Mouse (Mus musculus) gastrocnemius, postnatal 14 days (tissue): ENCODE measurements around the gene Syt8. TPM values are rescaled to one million over a fixed set of nuclear protein-coding genes. Genes with fewer than 3 reads are reported as not detected.

Experiments
- DNase-seq: peaks from one replicate; pipeline ENCODE4 v3.0.0; 2021; ENCODE audit warnings: mixed read lengths
- intact Hi-C: fragments of 180-260 bp; cut with DNase I; formaldehyde crosslinking; loops from one replicate; pipeline ENCODE4 v1.15.1; 2025; ENCODE audit warnings: low total_unique reads
- total RNA-seq, 2 experiments: library from RNA; stranded (reverse); gene quantifications; 2 replicates each; pipeline ENCODE4 v1.2.3; 2021

The Syt8 gene
- total RNA-seq, 2 experiments from 2014 or later = not detected

GRCm38 (mm10) chr7:142442081-142442907 lies 7.6 kb downstream of the Syt8 start:
- DNase-seq = peak; percentile 58
- intact Hi-C loops = loop anchor here (5.0 kb wide), 1 partner anchor 55 kb away; the partner anchor contains the start of gene Tnnt3

- intact Hi-C loops = loop anchor here (5.0 kb wide), 1 partner anchor 54 kb away; the partner anchor contains the start of gene Tnnt3
- DNase-seq = no peak
These were observed 8.3 kb downstream of the Syt8 start for GRCm38 (mm10) chr7:142442908-142443420.

GRCm38 (mm10) chr7:142443474-142443873 lies 8.8 kb downstream of the Syt8 start:
- DNase-seq = peak; percentile 45
- intact Hi-C loops = loop anchor here (5.0 kb wide), 1 partner anchor 54 kb away; the partner anchor contains the start of gene Tnnt3

- DNase-seq = no peak
- intact Hi-C loops = loop anchor here (5.0 kb wide), 1 partner anchor 53 kb away; the partner anchor contains the start of gene Tnnt3
These were observed 9.5 kb downstream of the Syt8 start for GRCm38 (mm10) chr7:142444171-142444570.

- no peak for DNase-seq
- intact Hi-C loops = no loop called here
These were observed 10.7 kb downstream of the Syt8 start for GRCm38 (mm10) chr7:142445324-142445723.

GRCm38 (mm10) chr7:142446264-142446663 lies 11.6 kb downstream of the Syt8 start:
- intact Hi-C loops = no loop called here
- no peak for DNase-seq

DNA sequence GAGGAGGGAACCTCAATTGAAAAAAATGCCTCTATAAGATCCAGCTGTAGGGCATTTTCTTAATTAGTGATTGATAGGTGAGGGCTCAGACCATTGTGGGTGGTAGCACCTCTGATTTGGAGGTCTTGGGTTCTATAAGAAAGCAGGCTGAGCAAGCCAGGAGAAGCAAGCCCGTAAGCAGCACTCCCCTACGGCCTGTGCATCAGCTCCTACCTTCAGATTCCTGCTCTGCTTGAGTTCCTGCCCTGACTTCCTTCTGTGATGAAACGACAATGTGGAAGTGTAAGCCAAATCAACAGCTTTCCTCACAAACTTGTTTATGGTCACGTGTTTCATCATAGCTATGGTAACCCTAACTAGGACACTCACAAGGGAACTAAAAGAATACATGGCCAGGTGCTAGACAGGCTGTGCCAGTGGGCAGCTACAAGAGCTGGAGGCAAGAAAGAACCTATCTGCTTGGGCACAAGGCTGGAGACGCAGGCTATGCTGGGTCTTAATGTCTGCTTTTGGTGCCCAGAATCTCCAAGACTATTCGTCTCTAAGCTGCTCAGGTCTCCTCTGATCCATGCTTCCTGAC lies 14.5 kb downstream of the Syt8 start:
- no peak for DNase-seq
- intact Hi-C loops = no loop called here

DNA sequence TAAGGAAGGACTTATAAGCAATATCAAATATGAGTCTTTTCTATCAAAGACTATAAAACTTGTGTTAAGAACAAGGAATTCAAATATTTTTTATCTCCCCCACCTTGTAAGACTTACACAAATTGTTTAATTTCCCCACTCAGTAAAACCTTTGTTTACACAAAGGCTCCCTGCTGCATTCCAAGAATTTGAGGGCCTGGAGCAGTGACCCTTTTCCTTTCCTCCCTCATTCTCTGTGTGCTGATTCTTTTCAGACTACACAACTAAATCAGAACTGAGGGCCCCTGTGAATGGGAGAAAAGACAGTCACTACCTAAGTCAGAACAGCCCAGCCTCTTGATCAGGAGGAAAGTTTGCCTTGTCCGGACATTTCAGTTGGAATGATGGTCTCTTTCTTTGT lies 20.1 kb downstream of the Syt8 start:
- intact Hi-C loops = no loop called here
- no peak for DNase-seq

GRCm38 (mm10) chr7:142455251-142455650 lies 20.6 kb downstream of the Syt8 start:
- intact Hi-C loops = no loop called here
- no peak for DNase-seq

DNA sequence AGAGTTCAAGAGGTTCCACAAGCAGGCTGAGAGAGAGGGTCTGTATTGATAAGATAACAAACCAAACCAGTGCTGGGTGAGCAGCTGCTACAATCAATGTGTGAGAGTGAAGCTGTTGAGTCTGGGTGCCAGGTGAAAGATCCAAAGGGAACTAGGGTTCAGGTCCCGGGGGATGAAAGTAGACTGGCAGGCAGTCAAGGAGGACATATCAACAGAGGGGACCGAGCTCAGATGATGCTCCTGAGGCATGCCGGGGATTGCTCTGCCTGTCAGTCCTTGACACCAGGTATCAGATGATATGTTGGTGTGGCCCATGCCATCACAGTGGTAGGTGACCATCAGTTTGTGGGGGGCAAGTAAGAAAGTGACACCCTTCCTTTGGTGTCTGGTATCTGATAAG lies 22.2 kb downstream of the Syt8 start:
- DNase-seq = no peak
- intact Hi-C loops = no loop called here

DNA sequence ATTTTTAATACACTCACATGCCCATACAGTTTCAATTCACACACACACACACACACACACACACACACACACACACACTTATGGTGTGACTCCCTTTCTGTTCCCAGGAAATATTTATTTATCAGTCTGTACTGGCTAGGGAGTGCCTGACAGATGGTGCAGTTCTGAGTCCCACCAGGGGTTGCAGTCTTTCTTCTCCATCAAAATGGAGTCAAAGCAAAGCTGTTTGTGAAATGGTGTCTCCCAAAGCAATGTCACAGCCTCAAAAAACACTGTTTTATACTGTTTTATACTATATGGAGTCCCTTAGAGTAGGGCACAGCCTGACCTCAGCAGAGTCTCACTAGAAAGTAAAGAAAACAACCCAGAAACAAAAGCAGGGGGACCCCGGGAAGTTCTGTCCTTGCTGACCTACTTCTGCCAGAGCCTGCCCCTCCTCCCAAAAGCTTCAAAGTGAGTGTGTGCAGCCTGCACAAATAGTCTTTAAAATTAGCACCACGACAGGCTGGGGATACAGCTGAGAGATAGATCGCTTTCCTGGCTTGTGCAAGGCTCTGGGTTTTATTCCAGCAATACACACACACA lies 22.7 kb downstream of the Syt8 start:
- no peak for DNase-seq
- intact Hi-C loops = no loop called here

DNA sequence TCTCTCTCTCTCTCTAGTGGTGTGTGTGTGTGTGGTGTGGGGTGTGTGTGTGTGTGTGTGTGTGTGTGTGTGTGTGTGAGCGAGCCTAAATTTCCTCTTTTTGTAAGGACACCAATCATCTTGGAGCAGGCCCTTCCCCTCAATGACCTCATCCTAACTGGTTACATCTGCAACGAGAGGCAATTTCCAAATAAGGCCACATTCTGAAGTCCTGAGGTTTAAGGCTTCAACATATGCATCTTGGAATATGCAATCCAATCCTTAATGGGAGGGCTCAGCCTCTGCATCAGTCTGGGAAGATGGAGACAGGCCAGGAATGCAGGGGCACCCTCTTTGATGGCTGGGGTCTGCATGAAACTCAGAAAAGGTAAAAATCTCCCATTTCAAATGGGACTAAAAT lies 23.4 kb downstream of the Syt8 start:
- intact Hi-C loops = no loop called here
- DNase-seq = peak; percentile 2

DNA sequence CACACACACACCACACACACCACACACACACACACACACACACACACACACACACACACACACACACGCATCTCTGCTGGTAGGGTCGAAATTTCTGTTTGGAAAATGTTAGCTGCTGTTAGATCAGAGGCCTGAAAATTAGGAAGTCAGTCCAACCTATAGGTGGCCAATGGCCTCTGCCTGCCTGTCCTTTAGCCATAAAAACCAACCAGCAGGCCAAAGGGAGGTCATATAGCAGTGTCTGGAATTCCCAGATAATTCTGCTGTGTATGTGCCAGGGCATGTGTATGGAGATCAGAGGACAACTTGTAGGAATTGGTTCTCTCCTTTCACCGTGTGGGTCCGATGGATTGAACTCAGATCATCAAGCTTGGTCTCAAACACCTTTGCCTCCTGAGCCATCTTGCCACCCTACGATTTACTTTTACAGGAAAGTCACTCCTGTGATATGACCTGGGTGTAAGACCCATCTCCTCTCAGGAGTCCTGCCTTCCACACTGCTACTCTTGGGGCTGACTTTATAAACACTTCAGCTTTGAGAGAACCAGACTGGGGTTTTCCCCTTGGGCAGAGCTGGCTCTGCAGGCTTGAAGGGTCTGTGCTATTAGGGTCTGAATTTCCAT lies 24.1 kb downstream of the Syt8 start:
- DNase-seq = peak; percentile 1
- intact Hi-C loops = no loop called here

GRCm38 (mm10) chr7:142459299-142459691 lies 24.6 kb downstream of the Syt8 start:
- no peak for DNase-seq

GRCm38 (mm10) chr7:142460636-142461077 lies 26.0 kb downstream of the Syt8 start, which contains the start of gene Lsp1:
Gene Lsp1, plus strand, starts transcription at chr7:142460809.
- DNase-seq = no peak
- intact Hi-C loops = no loop called here

More at GRCm38 (mm10) chr7:142459299-142459691, 24.6 kb downstream of the Syt8 start:
- intact Hi-C loops = no loop called here

DNA sequence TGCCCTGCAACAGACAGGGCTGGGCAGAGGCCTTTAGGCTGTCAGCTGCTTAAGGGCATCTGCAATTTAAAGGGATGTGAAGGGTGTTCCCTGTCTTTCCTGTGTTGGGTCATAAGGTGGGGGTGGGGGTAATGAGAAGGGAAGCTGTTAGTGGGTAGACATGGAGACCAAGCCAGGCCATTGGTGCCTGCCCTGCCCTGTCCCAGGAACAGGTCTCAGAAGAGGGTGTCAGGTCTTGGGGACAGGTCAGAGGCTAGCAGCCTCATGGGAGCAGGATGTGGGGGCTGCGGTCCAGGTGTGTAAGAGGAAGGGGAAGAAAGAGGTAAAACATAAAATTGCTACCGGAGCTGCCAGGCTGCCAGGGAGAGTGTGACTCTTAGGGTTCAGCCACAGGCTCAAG lies 26.8 kb downstream of the Syt8 start:
- intact Hi-C loops = no loop called here
- DNase-seq = peak; percentile 5

DNA sequence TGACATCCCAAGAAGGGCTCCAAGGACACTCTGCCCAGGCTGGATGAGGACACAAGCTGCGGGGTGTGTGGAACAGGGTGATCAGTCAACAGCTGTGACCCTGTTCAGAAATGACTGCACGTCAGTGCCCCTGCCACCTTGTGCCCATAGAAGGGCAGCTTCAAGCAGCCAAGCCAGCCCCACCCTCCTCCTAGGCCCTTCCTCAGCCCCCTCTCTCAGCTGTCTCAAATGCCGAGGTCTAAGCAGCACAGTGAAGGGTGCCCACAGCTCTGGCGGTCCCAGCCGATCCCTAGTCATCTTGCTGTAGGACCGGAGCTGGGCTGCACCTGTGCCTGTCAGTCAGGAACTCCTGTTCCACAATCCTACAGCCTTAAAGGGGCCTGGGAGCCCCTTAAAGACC lies 27.5 kb downstream of the Syt8 start:
- peak; percentile 78 for DNase-seq
- intact Hi-C loops = no loop called here

DNA sequence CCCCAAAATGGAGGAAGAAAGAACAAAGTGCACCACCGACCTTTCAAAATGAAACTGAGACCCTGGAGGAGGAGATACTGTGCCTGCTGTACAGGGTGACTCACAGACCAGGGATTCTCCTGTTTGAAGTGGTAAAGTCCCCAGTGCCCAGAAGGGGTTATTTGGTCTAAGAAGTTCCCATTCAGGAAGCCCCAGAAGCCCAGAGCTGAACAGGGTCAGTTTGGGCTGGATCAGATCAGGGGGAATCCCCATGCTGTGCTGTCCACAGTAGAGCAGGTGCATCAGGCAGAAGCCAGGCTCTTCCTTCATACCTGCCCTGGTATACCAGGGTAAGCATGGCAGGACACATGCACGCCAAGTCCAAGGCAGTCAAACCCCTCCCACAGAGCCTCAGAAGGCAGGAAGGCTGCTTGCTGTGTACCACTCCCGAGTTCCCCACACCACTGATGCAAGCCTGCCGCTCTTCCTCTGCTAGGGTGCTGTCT lies 28.0 kb downstream of the Syt8 start:
- DNase-seq = peak; percentile 9
- intact Hi-C loops = no loop called here

GRCm38 (mm10) chr7:142470171-142470691 lies 35.6 kb downstream of the Syt8 start:
- peak; percentile 6 for DNase-seq
- intact Hi-C loops = no loop called here
